ENCODE assay signal across 1 mouse cellular context in the genomic region with DNA sequence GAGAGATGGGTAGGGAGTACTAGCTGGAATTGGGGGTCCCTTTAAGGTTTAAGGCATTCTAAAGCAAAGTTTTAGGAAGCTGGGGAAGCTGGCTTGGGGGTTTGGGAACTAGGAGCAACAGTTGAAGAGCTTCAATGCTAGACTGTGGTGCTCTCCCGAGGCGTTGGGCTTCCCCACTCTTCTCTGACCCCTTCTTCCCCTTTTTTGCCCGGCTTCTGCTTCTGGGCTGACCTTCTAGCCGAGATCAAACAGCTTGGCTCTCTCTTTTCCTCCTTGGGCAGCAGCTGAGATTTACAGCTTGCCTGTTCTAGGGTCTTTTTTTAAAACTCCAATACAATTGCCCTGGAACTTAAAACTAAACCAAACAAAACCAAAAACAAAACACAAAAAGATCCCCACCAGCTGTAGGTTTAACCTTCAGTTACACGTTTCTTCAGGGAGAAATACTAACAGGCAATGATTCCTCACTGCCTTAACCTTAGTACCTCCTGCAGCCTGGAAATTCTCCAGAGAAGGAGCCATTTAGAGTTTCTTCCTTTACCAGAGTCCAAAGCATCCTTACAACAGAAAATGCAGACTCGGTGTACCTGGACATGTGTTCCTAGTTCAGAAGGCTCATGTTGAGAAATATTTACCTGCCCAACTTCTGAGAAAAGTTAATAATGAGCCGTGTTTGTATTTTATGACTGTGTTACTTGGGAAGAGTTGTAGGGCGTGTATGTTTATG.
TF ChIP-seq lines count a peak whose summit lies in the region.

No protein-coding gene starts in this region.

TF ChIP-seq in CH12.LX, 34 proteins besides CTCF, POLR2A, EP300 and RAD21 (continued from another document):
- TF ChIP-seq ZKSCAN1 (IDR thresholded peaks at IDR 0.05; ENCODE audit: borderline replicate concordance, low read depth, low read length) (no peak), SIN3A (IDR thresholded peaks at IDR 0.05; ENCODE audit: low read length) (no peak), KAT2A (IDR thresholded peaks at IDR 0.05; ENCODE audit: insufficient replicate concordance, low read length) (no peak), ELF1 (IDR thresholded peaks at IDR 0.05; ENCODE audit: low read depth, low read length) (no peak), RCOR1 (conservative IDR thresholded peaks at IDR 0.05; ENCODE audit: low read depth, low read length) (no peak), BHLHE40 (IDR thresholded peaks at IDR 0.05; ENCODE audit: low read depth, low read length) (no peak), TCF12 (IDR thresholded peaks at IDR 0.05; ENCODE audit: low read depth, low read length) (no peak), MAZ (IDR thresholded peaks at IDR 0.05; ENCODE audit: low read depth, low read length) (no peak), ZC3H11A (IDR thresholded peaks at IDR 0.05; ENCODE audit: low read depth, low read length) (no peak), MYC (IDR thresholded peaks at IDR 0.05; ENCODE audit: low read depth, low read length) (no peak), ZMIZ1 (IDR thresholded peaks at IDR 0.05; ENCODE audit: low read depth, low read length) (no peak), NELFE (IDR thresholded peaks at IDR 0.05; ENCODE audit: low read depth, low read length) (no peak), PAX5 (IDR thresholded peaks at IDR 0.05; ENCODE audit: low read length) (no peak)
